Mouse (Mus musculus) left cerebral cortex, postnatal 10 days (tissue): Measurements from ENCODE around the gene Gpbar1. TPM values are rescaled to one million over a fixed set of nuclear protein-coding genes. Genes with fewer than 3 reads are reported as not detected.

Source experiments
- DNase-seq, 2 experiments: peaks; one replicate each; pipeline ENCODE4 v3.0.0; 2021 to 2022; ENCODE audit warnings: low spot score in 2 of 2, mixed read lengths in 1 of 2; ENCODE audit errors: extremely low spot score in 1 of 2
- intact Hi-C: fragments of 180-260 bp; cut with DNase I; formaldehyde crosslinking; loops from one replicate; pipeline ENCODE4 v1.15.1; 2025
- total RNA-seq, 2 experiments: library from RNA; stranded (reverse); gene quantifications; 2 replicates each; pipeline ENCODE4 v1.2.3; 2021

The Gpbar1 gene
- total RNA-seq, 2 experiments from 2014 or later = not detected

DNA sequence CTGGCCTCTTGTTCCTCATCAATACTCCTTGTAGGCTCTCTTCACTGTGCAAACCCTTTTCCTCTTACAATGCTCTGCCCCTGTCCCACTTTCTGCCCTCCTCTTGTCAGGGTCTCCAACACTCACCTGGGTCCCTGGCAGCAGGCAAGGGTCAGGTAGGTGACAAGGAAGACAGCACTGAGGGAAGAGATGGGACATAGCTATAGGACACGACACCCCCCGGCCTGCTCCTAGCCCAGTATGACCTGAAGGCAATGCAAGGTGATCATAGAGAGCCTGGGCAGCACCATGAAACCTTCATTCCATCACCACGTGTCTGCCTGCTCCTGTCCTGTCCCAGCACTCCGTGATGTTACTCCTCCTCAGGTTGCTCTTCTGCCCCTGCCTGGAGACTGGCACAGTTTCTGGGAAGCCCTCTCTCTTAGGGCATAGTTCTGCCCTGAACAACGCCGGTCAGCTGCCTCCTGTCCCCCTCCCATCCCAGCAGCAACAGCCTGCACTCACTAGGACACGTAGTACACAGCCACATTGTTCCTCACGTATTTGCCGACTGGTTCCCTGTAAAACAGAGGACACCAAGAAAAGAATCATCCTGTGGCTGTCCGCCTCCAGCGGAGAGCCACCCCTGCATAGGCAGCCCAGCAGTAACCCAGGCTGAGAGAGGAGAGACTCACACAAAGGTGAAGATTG, 14.1 kb downstream of the Gpbar1 start:
- no peak for DNase-seq
- intact Hi-C loops = no loop called here

DNA sequence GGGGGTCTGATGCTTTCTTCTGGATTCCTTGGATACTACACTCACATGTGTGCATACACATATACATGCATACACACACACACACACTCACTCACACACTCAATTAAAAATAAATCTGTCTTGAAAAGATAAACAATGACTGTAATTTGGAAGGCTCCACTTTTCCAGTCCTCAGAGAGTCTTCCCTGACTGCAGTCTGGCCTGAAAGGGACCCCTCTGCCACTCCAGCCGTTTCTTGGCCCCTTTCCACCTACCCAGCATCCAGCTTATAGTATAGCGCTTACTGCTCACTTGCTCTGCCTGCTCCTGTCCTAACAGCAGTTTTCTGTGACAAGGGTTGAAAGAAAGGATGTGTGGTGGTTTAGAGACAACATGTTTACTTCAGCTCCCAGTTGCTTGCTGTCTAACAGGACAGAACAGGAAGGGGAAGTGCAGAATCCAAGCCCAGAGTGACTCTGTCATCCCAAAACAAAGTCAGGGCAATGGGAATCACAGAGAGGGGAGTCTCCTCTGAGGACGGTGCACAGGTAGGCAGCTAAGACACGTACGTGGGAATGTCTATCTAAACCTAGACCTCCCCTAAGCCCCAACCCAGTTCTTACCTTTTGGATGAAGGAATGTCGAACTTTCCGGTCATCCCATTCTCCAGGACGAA, 15.1 kb downstream of the Gpbar1 start:
- no peak for DNase-seq
- intact Hi-C loops = no loop called here

DNA sequence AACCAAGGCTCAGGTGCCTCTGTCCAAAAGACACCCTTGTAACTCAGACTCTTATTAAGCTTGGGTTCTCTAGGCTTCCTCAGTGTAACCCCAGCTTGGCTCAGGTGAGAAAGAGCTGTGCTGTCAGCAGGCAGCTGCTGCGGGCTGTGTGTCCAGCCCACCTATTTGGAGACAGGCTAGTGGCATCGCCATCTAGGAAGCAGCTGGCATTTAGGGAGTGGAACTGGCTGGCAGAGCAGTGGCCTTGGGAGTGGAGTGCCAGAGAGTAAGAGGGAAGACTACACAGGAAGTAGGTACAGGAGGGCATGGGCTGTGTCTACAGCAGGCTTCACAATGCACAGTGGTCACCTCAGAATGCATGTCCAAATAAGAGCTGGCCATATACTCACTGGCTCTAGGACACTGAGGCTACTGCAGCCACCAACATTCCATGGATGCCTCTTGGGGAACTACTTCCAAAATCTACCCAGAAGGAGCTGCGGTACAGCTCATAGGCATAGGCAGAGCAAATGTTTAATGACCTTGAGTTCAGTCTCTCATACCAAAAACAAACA, 15.8 kb downstream of the Gpbar1 start:
- intact Hi-C loops = no loop called here
- no peak for DNase-seq

DNA sequence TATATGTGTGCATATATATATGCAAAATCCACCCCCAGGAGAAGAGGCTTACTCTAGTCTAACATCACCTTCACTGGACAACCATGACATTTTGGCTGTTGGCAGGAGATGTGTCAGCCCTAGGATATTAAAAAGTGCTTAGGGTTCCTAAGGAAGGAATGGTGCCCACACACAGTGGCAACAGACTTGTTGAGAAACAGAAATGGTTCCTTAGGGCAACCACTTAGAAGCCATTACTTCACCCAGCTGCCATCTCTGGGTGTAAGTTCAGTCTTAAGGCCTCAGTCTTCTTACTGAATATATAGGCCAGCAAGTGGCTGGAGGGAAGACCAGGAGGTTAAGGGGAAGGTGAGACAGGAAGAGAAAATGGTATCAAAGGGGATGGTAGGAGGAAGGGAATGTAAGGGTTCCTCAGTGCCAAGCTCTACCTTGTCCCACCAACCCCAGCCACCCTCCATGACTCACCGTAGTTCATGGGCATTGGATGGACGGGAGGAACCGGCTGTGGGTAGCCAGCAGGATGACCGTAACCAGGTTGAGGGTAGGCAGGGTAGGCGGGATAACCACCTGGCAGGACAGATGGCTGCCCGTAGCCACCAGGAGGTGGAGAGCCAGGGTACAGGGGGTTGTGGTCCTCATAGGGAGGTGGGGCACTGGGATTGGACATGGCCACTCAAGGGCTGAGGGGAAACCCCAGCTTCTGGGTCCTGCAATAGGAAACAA, 16.5 kb downstream of the Gpbar1 start:
- DNase-seq = no peak
- intact Hi-C loops = no loop called here

DNA sequence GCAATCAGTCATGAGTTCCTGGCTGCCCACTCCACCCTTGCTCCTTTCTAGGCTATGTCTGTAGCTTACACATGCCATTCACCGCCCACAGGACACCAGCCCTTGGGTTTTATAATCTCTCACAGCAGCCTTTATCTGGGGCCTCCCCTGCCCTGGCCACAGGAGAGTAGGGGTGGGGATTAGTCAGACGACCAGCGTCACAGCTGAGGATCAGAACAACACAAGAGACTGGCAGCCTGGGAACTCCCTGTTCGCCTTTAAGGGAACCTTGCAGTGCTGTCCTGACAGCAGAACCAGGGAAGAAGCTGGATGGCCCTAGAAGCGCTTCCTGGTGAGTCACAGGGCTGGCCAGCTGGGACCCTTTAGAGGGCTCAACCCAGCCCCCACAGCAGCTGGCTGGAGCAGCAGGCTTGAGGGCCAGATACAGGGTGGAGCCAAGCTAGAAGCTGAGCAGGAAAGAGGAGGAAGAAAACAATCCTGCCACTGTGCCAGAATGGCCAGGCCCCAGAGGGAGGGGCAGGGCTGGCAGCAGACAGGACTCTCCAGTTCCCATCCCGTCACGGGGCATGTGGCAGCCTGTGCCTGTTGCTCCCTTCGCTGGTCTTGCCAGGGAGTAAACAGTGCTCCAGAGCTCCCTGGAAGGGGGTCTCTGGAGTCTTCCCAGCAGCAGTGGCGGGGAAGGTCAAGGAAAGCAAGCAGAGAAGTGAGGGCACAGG, 17.3 kb downstream of the Gpbar1 start:
- peak; percentile 81 to 92 for DNase-seq
- intact Hi-C loops = no loop called here

DNA sequence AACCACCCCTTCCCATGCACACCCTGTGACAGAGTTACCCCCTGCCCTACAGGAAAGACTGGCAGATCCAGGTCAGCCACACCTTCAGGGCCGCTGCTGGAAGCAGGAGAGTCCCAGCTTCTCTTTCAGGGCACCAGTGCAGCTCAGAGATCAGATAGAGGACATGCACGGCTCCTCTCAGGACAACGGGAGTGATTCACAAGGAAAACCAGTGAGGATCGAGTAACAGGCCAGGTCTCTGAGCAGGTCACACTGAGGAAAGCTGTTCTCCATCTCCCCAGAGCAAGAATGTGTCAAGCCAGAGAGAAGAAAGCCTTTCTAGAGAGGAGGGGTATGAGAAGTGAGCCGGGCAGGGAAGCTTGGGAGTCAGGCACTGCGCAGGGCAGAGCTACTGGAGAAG, 18.1 kb downstream of the Gpbar1 start:
- DNase-seq = no peak
- intact Hi-C loops = no loop called here

DNA sequence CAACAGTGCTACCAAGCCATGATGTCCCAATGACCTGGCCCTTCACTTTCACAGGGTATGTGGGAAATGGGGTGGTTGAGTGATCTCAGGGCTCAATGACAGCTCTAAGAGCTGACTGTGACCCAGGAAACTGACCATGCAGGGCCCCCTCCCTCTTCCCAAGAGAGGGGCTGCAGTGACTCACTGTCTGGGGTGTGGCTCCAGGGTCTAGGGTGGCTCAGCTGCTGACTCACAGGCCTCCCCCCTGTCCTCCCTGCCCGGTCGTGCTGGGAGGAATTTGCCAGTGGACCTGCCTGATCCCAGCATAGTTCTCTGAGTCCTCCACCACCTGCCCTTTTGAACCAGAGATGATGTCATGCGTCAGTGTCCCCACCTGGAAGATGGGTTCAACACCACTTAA, 18.9 kb downstream of the Gpbar1 start:
- intact Hi-C loops = no loop called here
- DNase-seq = no peak

DNA sequence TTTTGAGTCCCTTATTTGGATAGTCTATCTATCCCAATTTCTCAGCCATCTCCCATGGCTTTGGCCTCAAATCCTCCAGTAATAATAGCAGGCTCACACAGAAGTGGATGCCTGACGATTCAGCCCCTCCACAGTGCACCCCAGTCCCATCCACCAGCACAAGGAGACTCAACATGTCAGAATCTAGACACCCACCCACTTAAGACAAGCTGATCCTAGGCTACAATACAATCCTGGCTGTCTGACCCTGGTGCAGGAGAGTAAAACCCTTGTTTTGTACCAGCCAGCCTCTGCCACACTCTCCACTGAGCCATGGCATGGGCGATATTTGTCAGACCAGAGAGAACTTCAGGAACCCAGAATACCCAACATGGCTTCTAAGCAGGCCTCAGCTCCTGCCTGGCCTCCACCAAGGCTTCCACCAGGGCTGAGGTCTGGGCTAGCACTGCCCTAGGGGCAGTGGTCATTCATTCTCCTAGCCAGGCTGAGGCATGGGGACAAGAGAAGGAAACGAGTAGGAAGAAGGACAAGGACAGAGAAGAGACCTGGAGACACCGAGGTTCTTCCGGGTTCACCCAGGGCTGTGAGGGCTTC, 19.9 kb downstream of the Gpbar1 start:
- no peak for DNase-seq
- intact Hi-C loops = no loop called here

DNA sequence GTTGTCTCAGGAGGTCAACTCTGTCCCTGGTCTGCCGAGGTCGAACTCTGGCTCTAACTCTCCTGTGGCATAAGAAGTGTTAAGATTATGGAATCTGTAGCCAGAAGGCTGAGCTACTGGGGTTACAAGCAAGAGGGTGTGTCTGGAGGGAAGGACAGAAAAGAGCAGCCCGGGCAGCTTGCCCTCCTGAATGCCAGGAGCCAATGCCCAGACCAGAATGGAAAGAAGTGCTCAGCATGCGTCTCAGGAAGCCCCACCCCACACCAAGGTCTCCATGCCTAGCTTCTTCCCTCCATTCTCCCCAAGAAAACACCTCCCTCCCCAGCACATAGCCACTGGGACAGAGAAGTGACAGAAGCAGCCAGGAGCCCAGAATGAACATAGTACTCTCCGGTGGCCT, 20.6 kb downstream of the Gpbar1 start:
- intact Hi-C loops = no loop called here
- peak in 1 of 2 experiments; percentile 38 for DNase-seq

DNA sequence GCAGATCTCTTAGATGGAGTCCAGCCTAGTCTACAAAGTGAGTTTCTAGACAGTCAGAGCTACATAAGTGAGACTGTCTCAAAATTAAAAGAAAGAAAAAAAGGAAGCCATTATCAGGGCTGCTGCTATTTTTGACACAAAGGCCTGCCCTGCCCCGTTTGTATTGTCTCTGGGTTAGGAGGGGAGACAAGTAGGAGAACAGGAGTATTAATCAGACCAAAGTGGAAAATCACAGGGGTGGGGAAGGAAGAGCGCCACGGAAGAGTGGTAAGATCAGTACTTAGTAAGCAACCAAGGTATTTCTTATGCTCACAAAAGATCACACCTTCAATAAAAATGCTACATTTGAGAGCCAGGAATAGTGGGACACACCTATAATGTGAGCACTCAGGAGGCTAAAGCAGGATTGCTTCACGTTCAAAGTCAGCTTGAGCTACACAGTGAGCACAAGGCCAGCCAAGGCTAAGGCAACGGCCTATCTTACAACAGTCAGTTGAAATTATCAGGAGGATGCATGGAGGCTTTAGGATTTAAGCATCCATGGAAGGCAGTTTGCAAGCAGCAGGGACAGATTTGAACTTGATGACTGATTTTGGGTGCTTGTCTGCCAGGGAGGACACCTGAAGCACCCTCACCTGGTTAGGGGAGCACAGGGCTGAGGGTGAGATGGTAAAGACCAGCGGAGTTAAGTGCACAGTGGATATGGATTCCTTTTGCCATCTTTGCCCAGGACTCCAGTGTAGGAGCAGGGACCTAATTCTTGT, 22.2 kb downstream of the Gpbar1 start:
- no peak for DNase-seq
- intact Hi-C loops = no loop called here

DNA sequence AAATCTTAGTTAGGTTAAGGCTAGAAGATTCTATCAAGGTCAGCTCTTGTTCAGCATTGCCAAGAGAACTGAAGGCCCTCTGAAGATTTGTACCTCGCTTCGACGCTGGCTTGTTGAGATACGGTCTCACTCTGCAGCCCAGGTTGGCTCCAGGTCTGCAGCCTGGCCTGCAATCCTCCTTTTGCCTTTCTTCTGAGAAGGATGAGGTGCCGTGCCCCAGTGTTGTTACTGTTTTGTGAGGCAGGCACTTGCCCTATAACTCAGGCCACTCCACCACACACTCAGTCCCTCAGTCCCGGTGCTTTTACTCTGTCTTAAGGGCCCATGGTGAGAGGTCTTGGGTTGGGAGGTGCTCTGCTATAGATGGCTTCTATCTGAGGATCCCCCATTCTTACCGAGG, 23.9 kb downstream of the Gpbar1 start:
- intact Hi-C loops = no loop called here
- no peak for DNase-seq

DNA sequence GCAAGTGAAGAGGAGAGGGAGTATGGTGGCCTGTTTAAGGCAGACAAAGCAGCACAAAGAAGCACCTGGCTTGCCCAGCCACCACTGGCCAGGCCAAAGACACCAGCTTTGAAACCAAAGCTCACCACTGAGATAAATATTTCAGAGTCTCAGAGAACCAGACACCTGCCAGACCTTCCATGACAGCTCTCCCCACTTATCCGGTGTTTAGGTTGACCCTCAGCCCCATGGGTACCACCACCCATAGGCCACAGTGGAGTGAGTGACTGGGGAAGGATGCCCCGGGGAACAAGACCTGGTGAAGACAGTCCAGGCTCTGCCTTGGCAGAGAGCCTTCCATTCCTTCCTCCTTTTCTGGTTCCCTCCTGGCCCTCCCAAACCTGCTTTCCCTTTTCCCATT, 24.5 kb downstream of the Gpbar1 start:
- intact Hi-C loops = no loop called here
- no peak for DNase-seq

DNA sequence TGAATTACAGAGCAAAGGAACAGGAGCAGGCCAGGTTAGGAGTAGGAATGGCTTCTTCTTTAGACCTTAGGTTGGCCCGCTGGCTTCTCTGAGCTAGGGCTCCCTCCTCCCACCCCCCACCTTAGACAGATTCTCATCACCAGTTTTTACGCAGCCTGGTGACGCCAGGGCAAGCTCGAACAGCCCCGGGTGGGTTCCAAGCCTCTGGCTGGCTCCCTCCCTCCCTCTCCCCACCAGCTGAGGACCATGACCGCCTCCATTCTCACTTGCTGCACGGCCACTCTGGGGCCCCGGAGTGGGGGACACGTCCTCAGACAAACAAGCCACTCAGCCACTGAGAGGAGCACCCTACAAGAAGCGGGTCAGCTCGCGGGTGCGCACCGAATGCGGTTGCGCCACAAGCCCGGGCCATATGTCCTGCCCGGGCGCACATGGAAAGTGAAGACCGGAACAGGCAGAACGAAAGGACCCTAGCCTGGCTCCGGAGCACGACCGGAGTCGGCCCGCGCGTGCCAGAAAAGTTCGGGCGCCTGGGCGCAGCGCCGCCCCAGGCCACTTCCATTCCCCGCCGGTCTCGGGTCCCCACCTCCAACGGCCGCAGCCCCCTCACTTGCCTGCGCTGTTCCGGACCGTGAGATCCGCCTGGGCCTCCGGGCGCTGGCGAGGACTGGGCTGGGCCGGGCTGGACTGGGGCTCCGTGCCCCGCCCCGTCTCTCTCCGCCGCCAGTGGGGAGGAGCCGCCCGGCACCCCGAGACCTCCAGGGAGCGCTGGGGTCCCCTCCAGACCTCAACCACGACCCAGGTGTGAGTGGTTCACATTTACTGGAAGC, 25.4 kb downstream of the Gpbar1 start:
- intact Hi-C loops = no loop called here
- peak in 1 of 2 experiments; percentile 86 for DNase-seq

DNA sequence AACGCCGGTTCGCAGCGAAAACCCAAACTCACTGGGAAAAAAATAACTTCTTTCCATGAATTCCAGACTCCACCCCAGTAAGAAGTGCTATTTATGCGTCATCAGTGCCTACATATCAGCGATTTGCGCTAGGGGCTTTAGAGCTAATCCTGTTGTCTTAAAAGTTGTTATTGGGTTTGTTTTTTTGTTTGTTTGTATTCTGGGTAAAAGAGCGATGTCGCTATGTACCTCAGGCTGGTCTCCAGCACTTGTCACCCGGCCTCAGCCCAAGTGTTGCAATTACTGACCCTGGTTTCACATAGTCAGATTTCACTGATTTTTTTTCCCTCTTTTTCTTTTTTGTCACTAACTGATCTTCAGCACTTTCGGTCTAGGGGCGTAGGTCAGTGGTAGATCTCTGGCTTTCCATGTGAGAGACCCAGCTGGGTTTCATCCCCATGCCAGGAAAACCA, 26.0 kb downstream of the Gpbar1 start:
- intact Hi-C loops = no loop called here
- no peak for DNase-seq

DNA sequence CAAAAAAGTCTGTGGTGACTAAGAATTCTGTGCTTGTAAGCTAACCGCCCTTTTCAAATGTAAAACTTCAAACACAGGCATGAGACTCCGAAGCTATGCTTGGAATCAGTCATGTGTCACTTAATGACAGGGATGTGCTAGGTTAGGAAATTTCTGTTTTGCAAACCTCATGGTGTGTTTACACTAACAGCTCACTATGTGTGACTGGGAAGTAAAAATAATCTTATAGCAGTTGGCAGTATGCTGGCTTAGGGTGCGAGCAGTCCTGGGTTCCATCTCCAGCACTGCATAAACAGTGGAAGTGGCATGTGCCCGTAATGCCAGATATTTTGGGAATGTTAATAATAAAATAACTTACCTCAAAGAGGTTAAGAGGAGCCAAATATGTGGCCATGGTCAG, 26.6 kb downstream of the Gpbar1 start:
- no peak for DNase-seq
- intact Hi-C loops = no loop called here

DNA sequence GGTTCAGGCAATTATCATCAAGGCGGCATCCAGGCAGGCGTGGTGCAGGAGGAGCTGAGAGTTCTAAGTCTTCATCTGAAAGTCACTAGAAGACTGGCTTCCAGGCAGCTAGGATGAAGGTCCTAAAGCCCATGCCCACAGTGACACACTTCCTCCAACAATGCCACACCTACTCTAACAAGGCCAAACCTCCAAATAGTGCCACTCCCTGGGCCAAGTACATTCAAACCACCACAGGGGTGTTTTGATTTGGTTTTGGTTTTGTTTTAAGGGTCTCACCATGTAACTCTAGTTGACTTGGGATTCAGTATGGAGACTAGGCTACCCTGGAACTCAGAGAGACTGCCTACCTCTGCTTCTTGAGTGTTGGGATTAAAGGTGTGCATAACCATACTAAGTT, 27.2 kb downstream of the Gpbar1 start, which contains the start of gene Tmbim1:
Gene Tmbim1 (minus strand): TSS at position 101 of the 400 bp plus-strand sequence.
- intact Hi-C loops = no loop called here
- peak in 1 of 2 experiments; percentile 11 for DNase-seq

DNA sequence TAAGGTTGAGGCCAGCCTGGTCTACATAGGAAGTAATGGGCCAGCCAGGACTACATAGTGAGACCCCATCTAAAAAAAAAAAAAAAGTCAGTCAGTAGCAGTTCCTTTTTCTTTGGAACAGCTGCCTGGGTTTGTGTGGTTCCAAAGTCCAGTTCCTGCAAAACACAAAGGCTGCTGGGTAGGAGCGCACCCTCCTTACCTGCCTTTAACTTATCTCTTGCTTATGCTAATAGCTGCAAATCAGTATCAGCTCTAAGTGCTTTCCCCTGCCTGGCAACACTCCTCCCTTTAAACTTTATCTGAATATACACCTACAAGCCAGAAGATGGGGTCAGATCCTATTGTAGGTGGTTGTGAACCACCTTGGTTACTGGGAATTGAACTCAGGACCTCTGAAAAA, 28.8 kb downstream of the Gpbar1 start:
- intact Hi-C loops = no loop called here
- DNase-seq = no peak
